Mouse (Mus musculus): ENCODE data around the gene Armt1. TPM values are rescaled to one million over a fixed set of nuclear protein-coding genes. Genes with fewer than 3 reads are reported as not detected.

Gene Armt1
- polyA plus RNA-seq, 1 experiment: 80.4 TPM

GRCm38 (mm10) chr10:4389036-4389435 lies 43.2 kb upstream of the Armt1 start:
- Histone ChIP-seq H3K27ac (ENCODE audit: insufficient read depth, low read length) (no peak overlapping the region), H3K27me3 (ENCODE audit: control insufficient read depth, insufficient read depth, low read length, poor library complexity, severe bottlenecking) (no peaks in the 10 kb centered on the region), H3K9me3 (replicated peaks; ENCODE audit: control insufficient read depth, insufficient read depth, low read length, poor library complexity, severe bottlenecking) (no peaks in the 10 kb centered on the region), H3K9ac (ENCODE audit: low read depth, poor library complexity, severe bottlenecking) (peak overlapping the region; percentile 100; the same call in 1 of the 2 replicates), H3K4me1 (ENCODE audit: control insufficient read depth, insufficient read depth, low read length) (peaks cover 3% of the 10 kb centered on the region), H3K4me3 (ENCODE audit: low read depth, low read length) (peak overlapping the region; percentile 74), H3K36me3 (ENCODE audit: control insufficient read depth, insufficient read depth, low read length, poor library complexity, severe bottlenecking) (peaks cover 13% of the 10 kb centered on the region)
- TF ChIP-seq CTCF (IDR thresholded peaks at IDR 0.05; ENCODE audit: low read depth, low read length): no peak
- no peak for TF ChIP-seq POLR2A (IDR thresholded peaks at IDR 0.05; ENCODE audit: insufficient read depth, low read length)
- no peak for TF ChIP-seq EP300 (IDR thresholded peaks at IDR 0.05; ENCODE audit: insufficient read depth, low read depth, low read length)

- Histone ChIP-seq H3K27ac (ENCODE audit: insufficient read depth, low read length) (no peak overlapping the region), H3K4me1 (ENCODE audit: control insufficient read depth, insufficient read depth, low read length) (peaks cover 3% of the 10 kb centered on the region), H3K27me3 (ENCODE audit: control insufficient read depth, insufficient read depth, low read length, poor library complexity, severe bottlenecking) (no peaks in the 10 kb centered on the region), H3K4me3 (ENCODE audit: low read depth, low read length) (no peak overlapping the region; the same call in 1 of the 2 replicates), H3K36me3 (ENCODE audit: control insufficient read depth, insufficient read depth, low read length, poor library complexity, severe bottlenecking) (peaks cover 17% of the 10 kb centered on the region), H3K9ac (ENCODE audit: low read depth, poor library complexity, severe bottlenecking) (peak overlapping the region; percentile 100; the same call in 1 of the 2 replicates), H3K9me3 (replicated peaks; ENCODE audit: control insufficient read depth, insufficient read depth, low read length, poor library complexity, severe bottlenecking) (no peaks in the 10 kb centered on the region)
- TF ChIP-seq POLR2A (IDR thresholded peaks at IDR 0.05; ENCODE audit: insufficient read depth, low read length) (no peak), EP300 (IDR thresholded peaks at IDR 0.05; ENCODE audit: insufficient read depth, low read depth, low read length) (no peak), CTCF (IDR thresholded peaks at IDR 0.05; ENCODE audit: low read depth, low read length) (no peak)
These were observed 42.7 kb upstream of the Armt1 start for GRCm38 (mm10) chr10:4389461-4390112.

- Histone ChIP-seq H3K9me3 (replicated peaks; ENCODE audit: control insufficient read depth, insufficient read depth, low read length, poor library complexity, severe bottlenecking) (no peaks in the 10 kb centered on the region), H3K4me1 (ENCODE audit: control insufficient read depth, insufficient read depth, low read length) (peaks cover 3% of the 10 kb centered on the region), H3K9ac (ENCODE audit: low read depth, poor library complexity, severe bottlenecking) (no peak overlapping the region), H3K27me3 (ENCODE audit: control insufficient read depth, insufficient read depth, low read length, poor library complexity, severe bottlenecking) (no peaks in the 10 kb centered on the region), H3K4me3 (ENCODE audit: low read depth, low read length) (no peak overlapping the region), H3K36me3 (ENCODE audit: control insufficient read depth, insufficient read depth, low read length, poor library complexity, severe bottlenecking) (peaks cover 20% of the 10 kb centered on the region), H3K27ac (ENCODE audit: insufficient read depth, low read length) (no peak overlapping the region)
- no peak for TF ChIP-seq CTCF (IDR thresholded peaks at IDR 0.05; ENCODE audit: low read depth, low read length)
- no peak for TF ChIP-seq EP300 (IDR thresholded peaks at IDR 0.05; ENCODE audit: insufficient read depth, low read depth, low read length)
- TF ChIP-seq POLR2A (IDR thresholded peaks at IDR 0.05; ENCODE audit: insufficient read depth, low read length): no peak
These were observed 41.7 kb upstream of the Armt1 start for GRCm38 (mm10) chr10:4390550-4390949.

- Histone ChIP-seq H3K4me1 (ENCODE audit: control insufficient read depth, insufficient read depth, low read length) (peaks cover 3% of the 10 kb centered on the region), H3K36me3 (ENCODE audit: control insufficient read depth, insufficient read depth, low read length, poor library complexity, severe bottlenecking) (peaks cover 24% of the 10 kb centered on the region), H3K27me3 (ENCODE audit: control insufficient read depth, insufficient read depth, low read length, poor library complexity, severe bottlenecking) (no peaks in the 10 kb centered on the region), H3K9me3 (replicated peaks; ENCODE audit: control insufficient read depth, insufficient read depth, low read length, poor library complexity, severe bottlenecking) (no peaks in the 10 kb centered on the region), H3K9ac (ENCODE audit: low read depth, poor library complexity, severe bottlenecking) (no peak overlapping the region), H3K4me3 (ENCODE audit: low read depth, low read length) (no peak overlapping the region), H3K27ac (ENCODE audit: insufficient read depth, low read length) (no peak overlapping the region)
- TF ChIP-seq POLR2A (IDR thresholded peaks at IDR 0.05; ENCODE audit: insufficient read depth, low read length): no peak
These were observed 41.2 kb upstream of the Armt1 start for GRCm38 (mm10) chr10:4391076-4391475.

- Histone ChIP-seq H3K4me1 (ENCODE audit: control insufficient read depth, insufficient read depth, low read length) (peaks cover 3% of the 10 kb centered on the region), H3K9me3 (replicated peaks; ENCODE audit: control insufficient read depth, insufficient read depth, low read length, poor library complexity, severe bottlenecking) (no peaks in the 10 kb centered on the region), H3K36me3 (ENCODE audit: control insufficient read depth, insufficient read depth, low read length, poor library complexity, severe bottlenecking) (peaks cover 24% of the 10 kb centered on the region), H3K27ac (ENCODE audit: insufficient read depth, low read length) (no peak overlapping the region), H3K4me3 (ENCODE audit: low read depth, low read length) (no peak overlapping the region), H3K9ac (ENCODE audit: low read depth, poor library complexity, severe bottlenecking) (no peak overlapping the region), H3K27me3 (ENCODE audit: control insufficient read depth, insufficient read depth, low read length, poor library complexity, severe bottlenecking) (no peaks in the 10 kb centered on the region)
- TF ChIP-seq EP300 (IDR thresholded peaks at IDR 0.05; ENCODE audit: insufficient read depth, low read depth, low read length): no peak
- TF ChIP-seq CTCF (IDR thresholded peaks at IDR 0.05; ENCODE audit: low read depth, low read length): peak; percentile 63
- TF ChIP-seq POLR2A (IDR thresholded peaks at IDR 0.05; ENCODE audit: insufficient read depth, low read length): no peak
These were observed 40.4 kb upstream of the Armt1 start for GRCm38 (mm10) chr10:4391851-4392250.

GRCm38 (mm10) chr10:4395321-4395720 lies 36.9 kb upstream of the Armt1 start:
- Histone ChIP-seq H3K9ac (ENCODE audit: low read depth, poor library complexity, severe bottlenecking) (no peak overlapping the region), H3K27ac (ENCODE audit: insufficient read depth, low read length) (no peak overlapping the region), H3K9me3 (replicated peaks; ENCODE audit: control insufficient read depth, insufficient read depth, low read length, poor library complexity, severe bottlenecking) (no peaks in the 10 kb centered on the region), H3K4me1 (ENCODE audit: control insufficient read depth, insufficient read depth, low read length) (no peaks in the 10 kb centered on the region), H3K27me3 (ENCODE audit: control insufficient read depth, insufficient read depth, low read length, poor library complexity, severe bottlenecking) (no peaks in the 10 kb centered on the region), H3K4me3 (ENCODE audit: low read depth, low read length) (no peak overlapping the region), H3K36me3 (ENCODE audit: control insufficient read depth, insufficient read depth, low read length, poor library complexity, severe bottlenecking) (peaks cover 21% of the 10 kb centered on the region)
- TF ChIP-seq POLR2A (IDR thresholded peaks at IDR 0.05; ENCODE audit: insufficient read depth, low read length) (no peak), EP300 (IDR thresholded peaks at IDR 0.05; ENCODE audit: insufficient read depth, low read depth, low read length) (no peak), CTCF (IDR thresholded peaks at IDR 0.05; ENCODE audit: low read depth, low read length) (no peak)
